Mouse (Mus musculus) T-helper 17 cell (primary cell): ENCODE results near the gene Helz2.
"Not testable (repeated sequence)": the region's sequence is repeated elsewhere in the genome, so short reads cannot be mapped to it uniquely, and the experiment has no call there.

Experiments used
- in situ Hi-C, 2 experiments: fragments of 300-600 bp; cut with MboI, MseI; formaldehyde crosslinking; loops; 1 replicate in 1 of 2; 2 replicates in 1 of 2; pipeline ENCODE4 v1.15.1; 2025; ENCODE audit warnings: high pct_unique_total_duplicates in 2 of 2

Gene Helz2

GRCm38 (mm10) chr2:181241602-181242313 lies at the start of gene Helz2:
Helz2 (minus strand) TSS chr2:181242027.
- in situ Hi-C loops = no loop called here

- in situ Hi-C loops = no loop called here
Observed at GRCm38 (mm10) chr2:181290937-181291336, 49.1 kb upstream of the Helz2 start.

DNA sequence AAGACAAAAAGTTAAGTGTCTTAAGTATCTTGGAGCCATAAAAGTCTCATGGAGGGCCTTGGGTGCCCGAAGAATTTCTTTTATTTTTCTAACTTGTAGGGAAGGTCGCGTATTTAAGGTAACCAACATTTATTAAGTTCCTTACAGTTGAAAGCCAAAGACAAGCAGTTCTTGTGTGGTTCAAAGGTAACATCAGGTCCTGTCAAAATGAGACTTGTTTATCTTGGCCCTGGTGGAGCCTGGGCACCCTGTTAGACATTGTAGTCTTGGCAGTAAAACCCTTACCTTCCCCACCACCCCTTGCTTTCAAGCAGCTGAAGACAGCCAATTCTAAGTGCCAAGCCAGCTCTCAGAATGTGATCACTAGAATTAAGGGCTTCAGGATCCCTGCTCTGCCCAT lies 46.9 kb upstream of the Helz2 start:
- in situ Hi-C loops = no loop called here

DNA sequence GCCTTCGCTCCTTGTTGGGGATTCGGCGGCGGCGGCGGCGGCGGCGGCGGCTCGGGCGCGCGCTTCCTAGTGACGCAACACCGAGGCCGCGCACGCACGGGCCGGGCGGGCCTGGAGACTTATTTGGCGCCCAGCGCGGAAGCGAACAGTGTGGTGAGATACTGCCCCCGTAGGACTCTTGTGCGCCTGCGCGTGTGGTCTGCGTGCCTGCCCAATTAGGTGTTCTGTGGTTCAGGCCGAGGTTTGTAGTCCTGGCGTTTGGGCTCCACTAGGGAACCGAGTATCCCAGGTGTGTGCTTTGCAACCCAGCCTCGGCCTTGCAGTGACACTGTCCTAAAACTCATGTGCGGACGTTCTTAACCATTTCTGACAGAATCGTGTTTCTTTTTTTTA lies 46.1 kb upstream of the Helz2 start, which contains the start of gene Gmeb2:
Gmeb2 (minus strand) TSS at position 78 of the 393 bp plus-strand sequence.
- in situ Hi-C loops = not testable (repeated sequence)

- in situ Hi-C loops = no loop called here
Observed at GRCm38 (mm10) chr2:181287338-181287957, 45.6 kb upstream of the Helz2 start.

DNA sequence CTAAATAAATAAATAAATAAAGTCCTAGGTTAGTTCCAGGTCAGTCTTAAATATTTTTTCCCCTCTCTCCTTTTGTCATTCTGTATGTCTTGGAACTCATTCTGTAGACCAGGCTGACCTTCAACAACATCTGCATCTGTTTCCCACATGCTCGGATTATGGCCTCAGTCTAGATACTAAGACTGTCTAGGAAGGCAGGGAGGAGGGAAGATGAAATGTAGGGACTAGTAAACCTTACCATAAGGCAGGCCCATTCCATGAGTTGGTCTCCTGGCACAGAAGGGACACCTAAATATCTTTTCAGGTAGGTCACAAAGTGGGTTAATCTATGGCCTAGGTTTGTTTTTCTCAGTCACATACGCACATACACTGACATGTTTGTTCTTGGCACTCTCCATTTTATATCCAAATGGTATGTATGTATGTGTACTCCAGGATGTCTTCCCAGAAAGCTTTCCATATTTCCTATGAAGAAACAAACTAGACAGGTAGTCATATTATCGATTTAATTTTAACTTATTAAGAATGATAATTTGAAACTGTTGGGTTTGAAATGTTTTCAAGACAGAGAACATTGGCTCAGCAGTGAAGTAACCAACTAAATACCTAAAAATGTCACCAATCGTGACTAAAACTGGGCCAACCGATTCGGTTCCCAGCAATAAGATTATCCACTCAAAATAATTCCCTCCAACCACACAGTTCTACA lies 45.0 kb upstream of the Helz2 start:
- in situ Hi-C loops = no loop called here

DNA sequence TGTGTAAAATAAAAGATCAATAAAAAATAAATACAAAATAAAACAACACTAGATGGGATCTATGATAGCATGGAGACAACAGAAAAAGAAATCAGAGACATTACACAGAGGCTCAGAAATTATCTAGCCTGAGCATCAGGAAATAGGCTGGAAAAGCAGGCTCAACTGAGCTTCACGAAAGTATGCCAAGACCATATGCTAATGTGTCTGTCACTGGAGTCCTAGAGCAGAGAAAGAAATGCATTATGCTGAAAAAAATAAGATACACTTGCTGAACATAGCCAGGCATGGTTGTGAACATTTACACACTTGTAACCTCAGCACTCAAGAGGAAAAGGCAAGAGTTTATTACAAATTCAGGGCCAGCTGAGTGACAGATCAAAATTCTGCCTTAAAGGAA lies 38.1 kb upstream of the Helz2 start:
- in situ Hi-C loops = no loop called here

GRCm38 (mm10) chr2:181277866-181278265 lies 36.0 kb upstream of the Helz2 start:
- in situ Hi-C loops = no loop called here

GRCm38 (mm10) chr2:181276766-181277165 lies 34.9 kb upstream of the Helz2 start:
- in situ Hi-C loops = no loop called here

- in situ Hi-C loops = no loop called here
Observed at GRCm38 (mm10) chr2:181274639-181275038, 32.8 kb upstream of the Helz2 start.

DNA sequence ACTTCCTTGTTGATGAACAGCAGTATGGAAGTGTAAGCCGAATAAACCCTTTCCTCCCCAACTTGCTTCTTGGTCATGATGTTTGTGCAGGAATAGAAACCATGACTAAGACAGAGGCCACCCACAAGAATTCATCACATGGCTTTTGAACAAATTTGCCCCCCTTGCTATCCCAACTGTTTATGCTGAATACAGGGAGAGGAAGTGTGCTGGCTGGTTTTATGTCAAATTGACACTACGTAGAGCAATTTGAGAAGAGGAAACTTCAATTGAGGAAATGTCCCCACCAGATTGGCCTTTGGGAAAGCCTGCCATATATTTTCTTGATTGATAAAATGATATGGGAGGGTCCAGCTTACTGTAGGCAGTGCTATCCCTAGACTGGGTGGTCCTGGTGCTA lies 32.0 kb upstream of the Helz2 start:
- in situ Hi-C loops = no loop called here

DNA sequence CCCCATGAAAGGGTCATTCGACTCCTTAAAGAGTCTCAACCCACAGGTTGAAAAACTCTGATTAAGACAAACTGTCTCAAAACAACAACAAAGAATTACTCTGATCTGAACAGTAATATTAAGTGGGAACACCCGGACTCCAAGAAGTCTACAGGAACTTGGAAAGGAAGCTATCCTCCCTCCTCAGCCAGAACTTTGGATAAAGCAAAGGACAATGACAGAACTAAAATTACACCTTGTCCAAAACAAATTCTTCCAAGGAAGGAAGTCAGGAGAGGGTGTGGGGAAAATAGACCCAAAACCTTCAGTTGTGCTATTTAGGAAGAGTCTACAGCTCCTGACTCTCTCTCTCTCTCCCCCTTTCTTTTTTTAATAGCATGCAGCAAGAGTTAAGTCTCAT lies 30.3 kb upstream of the Helz2 start:
- in situ Hi-C loops = no loop called here

DNA sequence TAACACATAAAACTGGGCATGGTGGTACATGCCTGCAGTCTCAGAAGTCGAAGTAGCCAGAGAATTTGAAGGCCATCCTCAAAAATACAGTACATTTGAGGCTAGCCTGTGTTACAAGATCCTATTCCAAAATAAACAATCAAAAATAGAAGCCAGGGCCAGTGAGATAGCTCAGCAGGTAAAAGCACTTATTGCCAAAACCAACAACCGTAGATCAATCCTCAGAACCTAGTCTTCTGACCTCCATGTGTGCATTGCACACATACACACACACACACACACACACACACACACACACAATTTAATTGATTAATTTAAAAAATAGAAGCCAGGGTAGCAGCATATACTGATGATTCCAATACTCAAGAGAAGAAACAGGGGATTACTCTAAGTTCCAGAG lies 25.0 kb upstream of the Helz2 start:
- in situ Hi-C loops = no loop called here

DNA sequence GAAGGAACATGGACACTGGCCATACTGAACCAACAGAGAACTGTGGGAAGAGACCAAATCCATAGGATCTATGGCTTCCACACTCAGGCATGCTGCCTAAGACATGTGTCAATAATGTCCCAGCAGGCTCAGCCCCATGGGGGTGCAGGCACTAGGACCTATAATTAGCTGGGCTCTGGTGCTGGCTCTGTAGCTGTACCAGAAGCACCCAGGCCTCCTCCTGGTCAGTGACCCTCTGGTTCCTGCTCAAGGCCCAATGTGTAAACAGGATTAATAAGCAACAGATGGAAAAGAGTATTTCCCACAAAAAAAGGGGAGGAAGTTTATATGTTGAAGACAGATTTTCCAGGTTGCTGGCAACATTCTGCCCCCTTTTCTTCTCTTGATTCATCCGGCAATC lies 11.4 kb upstream of the Helz2 start:
- in situ Hi-C loops = no loop called here

DNA sequence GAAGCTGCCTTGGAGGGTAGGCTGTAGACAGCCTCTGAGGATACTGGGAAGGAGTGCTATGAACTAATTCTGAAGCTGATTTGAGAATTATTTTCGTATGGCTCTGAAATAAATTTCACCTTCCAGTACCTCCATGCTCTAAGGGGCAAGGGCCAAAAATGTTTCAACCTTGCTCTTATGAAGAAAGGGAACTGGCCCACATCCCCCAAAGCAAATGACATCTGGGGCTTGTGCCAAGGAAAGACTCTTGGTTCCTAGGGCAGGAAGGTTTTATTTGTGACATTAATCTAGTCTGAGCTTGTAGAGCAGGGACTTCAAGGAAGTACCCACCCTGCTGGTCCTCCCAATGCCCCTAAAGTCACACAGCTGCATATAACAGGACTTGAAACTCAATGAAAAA lies 10.0 kb upstream of the Helz2 start:
- in situ Hi-C loops = no loop called here

GRCm38 (mm10) chr2:181249217-181249616 lies 7.4 kb upstream of the Helz2 start:
- in situ Hi-C loops = no loop called here

- in situ Hi-C loops = no loop called here
Observed at GRCm38 (mm10) chr2:181245031-181245430, 3.2 kb upstream of the Helz2 start.

GRCm38 (mm10) chr2:181243706-181244394 lies 2.0 kb upstream of the Helz2 start:
- in situ Hi-C loops = no loop called here

DNA sequence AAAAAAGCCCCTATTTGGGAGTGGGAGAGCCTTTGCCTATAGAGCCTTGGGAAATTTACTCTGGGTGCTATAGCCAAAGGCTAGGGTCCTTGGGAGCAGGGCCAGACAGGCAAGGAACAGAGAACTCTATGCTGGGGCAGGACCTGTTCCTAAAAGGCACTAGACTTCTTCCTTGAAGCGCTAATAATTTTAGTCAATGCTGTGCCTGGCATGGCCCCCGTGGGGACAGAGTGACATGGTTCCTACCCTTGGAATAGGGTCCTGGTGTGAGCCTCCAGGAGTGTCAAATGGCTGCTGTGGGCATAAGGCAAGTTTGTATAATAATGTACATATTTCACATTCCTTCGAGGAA lies 463 bp upstream of the Helz2 start:
- in situ Hi-C loops = no loop called here

- in situ Hi-C loops = no loop called here
Observed at GRCm38 (mm10) chr2:181240806-181241440, 904 bp downstream of the Helz2 start.

DNA sequence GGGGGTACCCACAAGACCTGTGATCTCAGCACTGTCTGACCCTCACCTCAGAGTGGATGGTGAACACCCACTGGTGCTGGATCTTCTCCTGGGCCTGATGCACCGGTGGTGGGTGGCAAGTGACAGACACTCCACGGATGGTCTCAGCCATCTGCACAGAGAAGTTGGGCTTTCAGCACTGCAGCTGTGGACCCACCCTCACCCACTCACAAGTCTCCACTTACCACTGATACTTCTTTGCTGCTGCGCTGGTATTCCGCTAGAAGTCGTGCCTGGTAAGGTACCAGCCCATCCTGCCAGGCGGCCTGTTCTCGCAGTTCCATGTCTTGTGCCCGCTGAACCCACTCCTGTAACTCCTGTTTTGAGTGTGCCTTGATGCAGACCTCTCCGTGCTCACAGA lies 2.6 kb downstream of the Helz2 start:
- in situ Hi-C loops = no loop called here

DNA sequence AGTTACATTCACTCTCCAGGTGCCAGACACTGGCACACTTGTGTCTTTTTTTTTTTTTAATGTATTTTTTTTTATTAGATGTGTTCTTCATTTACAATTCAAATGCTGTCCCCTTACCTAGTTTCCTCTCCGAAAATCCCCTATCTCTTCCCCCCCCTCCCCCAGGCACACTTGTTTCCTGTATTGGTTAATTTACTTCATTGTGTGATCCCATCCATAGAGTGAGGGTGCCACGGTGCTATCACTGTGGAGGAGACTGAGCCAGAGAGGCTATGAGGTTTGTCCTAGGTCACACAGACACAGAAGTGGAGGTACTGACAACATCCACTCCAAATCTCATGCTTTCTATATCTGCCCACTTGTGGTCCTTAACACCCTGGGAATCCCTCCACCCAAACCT lies 3.0 kb downstream of the Helz2 start:
- in situ Hi-C loops = no loop called here
